Mouse (Mus musculus) G1E (cell line): ENCODE measurements around the gene Nr5a1.

Experiments used
- CTCF ChIP-seq: IDR thresholded peaks from 2 replicates; pipeline ENCODE4 v1.5.1; 2012; ENCODE audit warnings: low read depth, low read length, inconsistent platforms, mixed read lengths
- POLR2AphosphoS5 ChIP-seq: IDR thresholded peaks from 2 replicates; pipeline ENCODE4 v1.6.1; 2012; ENCODE audit warnings: low read depth, low read length, inconsistent platforms; ENCODE audit not compliant: insufficient replicate concordance

GRCm38 (mm10) chr2:38722076-38722475 lies 7.7 kb upstream of the Nr5a1 start:
- TF ChIP-seq CTCF (no peak), POLR2AphosphoS5 (no peak)
